ENCODE assay signal across 9 mouse cellular contexts in the genomic region with DNA sequence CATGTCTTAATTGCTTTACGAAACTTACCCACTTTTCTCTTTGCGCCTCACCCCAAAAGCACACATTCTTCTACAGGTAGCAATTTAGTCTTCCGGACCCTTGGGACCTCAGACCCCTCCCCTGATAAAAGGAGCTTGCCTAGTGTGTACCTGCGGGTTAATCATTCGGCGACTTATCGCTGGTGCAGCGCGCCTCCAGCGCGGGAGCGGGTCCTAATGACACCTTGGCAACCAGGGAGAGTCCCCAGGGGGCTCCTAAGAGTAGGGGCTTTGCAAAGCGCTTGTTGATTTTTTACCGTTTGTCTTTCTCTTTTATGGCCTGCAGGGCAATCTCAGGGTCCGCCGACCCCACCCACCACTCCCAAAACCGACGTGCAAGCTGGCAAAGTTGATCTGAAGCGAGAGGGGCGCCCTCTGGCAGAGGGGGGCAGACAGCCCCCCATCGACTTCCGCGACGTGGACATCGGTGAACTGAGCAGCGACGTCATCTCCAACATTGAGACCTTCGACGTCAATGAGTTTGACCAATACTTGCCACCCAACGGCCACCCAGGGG. TPM values are rescaled to one million over a fixed set of nuclear protein-coding genes. Genes with fewer than 3 reads are reported as not detected.
DNase-seq lines count a peak whose midpoint lies in the region; ATAC-seq lines count a peak whose summit lies in the region.
"Had no signal": no experiment of that assay in that cellular context is flagged by ENCODE, and none has a peak within 500 bp of the region (broad histone marks: within the 10 kb centered on the region; RNA-seq: fewer than 3 reads in every experiment).

No protein-coding gene starts in this region.

- peak overlapping the region; percentile 96 for H3K27ac ChIP-seq in lung, embryonic 16.5 days (ENCODE audit: low read length)
- no peak overlapping the region for H3K27ac ChIP-seq in forebrain, embryonic 11.5 days (ENCODE audit: low read depth, low read length)
- peak overlapping the region; percentile 97 for H3K27ac ChIP-seq in limb, embryonic 13.5 days
- peak overlapping the region; percentile 92; the same call in 1 of the 2 replicates for H3K27ac ChIP-seq in stomach, embryonic 14.5 days (ENCODE audit: low read length)

- WGBS in lung, embryonic 16.5 days = 4% methylated on average over 30 of the region's 30 CpGs
- 5% methylated on average over 30 of the region's 30 CpGs for WGBS in forebrain, embryonic 11.5 days
- 3% methylated on average over 30 of the region's 30 CpGs for WGBS in limb, embryonic 13.5 days
- WGBS in stomach, embryonic 14.5 days = 2% methylated on average over 30 of the region's 30 CpGs

- no peaks in the 10 kb centered on the region for H3K36me3 ChIP-seq in lung, embryonic 16.5 days (ENCODE audit: control insufficient read depth, insufficient read depth, low read length)
- H3K36me3 ChIP-seq in forebrain, embryonic 11.5 days (ENCODE audit: control insufficient read depth, insufficient read depth, low read length) = no peaks in the 10 kb centered on the region; the same call in 1 of the 2 replicates
- peaks cover 14% of the 10 kb centered on the region for H3K36me3 ChIP-seq in limb, embryonic 13.5 days
- H3K36me3 ChIP-seq in stomach, embryonic 14.5 days (ENCODE audit: control insufficient read depth, insufficient read depth, low read length) = no peaks in the 10 kb centered on the region; the same call in 1 of the 2 replicates

- peaks cover 13% of the 10 kb centered on the region; the same call in 1 of the 2 replicates for H3K4me1 ChIP-seq in lung, embryonic 16.5 days (replicated peaks; ENCODE audit: control insufficient read depth, insufficient read depth, low read length)
- peaks cover 30% of the 10 kb centered on the region; the same call in 1 of the 2 replicates for H3K4me1 ChIP-seq in forebrain, embryonic 11.5 days (replicated peaks; ENCODE audit: control insufficient read depth, insufficient read depth, low read length)
- peaks cover 38% of the 10 kb centered on the region for H3K4me1 ChIP-seq in limb, embryonic 13.5 days
- peaks cover 14% of the 10 kb centered on the region; the same call in 1 of the 2 replicates for H3K4me1 ChIP-seq in stomach, embryonic 14.5 days (ENCODE audit: control insufficient read depth, insufficient read depth, low read length)

- peak; percentile 29; the same call in 1 of the 2 replicates for ATAC-seq in lung, embryonic 16.5 days (ENCODE audit: low read depth)
- no peak for ATAC-seq in forebrain, embryonic 11.5 days (replicated peaks; ENCODE audit: low FRiP score)
- no peak for ATAC-seq in limb, embryonic 13.5 days (ENCODE audit: low FRiP score, low read depth)
- peak; percentile 65 for ATAC-seq in stomach, embryonic 14.5 days (ENCODE audit: insufficient number of reproducible peaks, insufficient read depth, low FRiP score, low read depth)

- H3K4me3 ChIP-seq in lung, embryonic 16.5 days (ENCODE audit: low read length) = peak overlapping the region; percentile 79
- H3K4me3 ChIP-seq in forebrain, embryonic 11.5 days (ENCODE audit: low read depth, low read length) = peak overlapping the region; percentile 90
- H3K4me3 ChIP-seq in limb, embryonic 13.5 days = peak overlapping the region; percentile 70
- peak overlapping the region; percentile 84 for H3K4me3 ChIP-seq in stomach, embryonic 14.5 days (ENCODE audit: low read depth, low read length)

- peaks cover 9% of the 10 kb centered on the region; the same call in 1 of the 2 replicates for H3K27me3 ChIP-seq in lung, embryonic 16.5 days (ENCODE audit: control insufficient read depth, insufficient read depth, low read depth, low read length)
- no peaks in the 10 kb centered on the region for H3K27me3 ChIP-seq in forebrain, embryonic 11.5 days (ENCODE audit: control insufficient read depth, insufficient read depth, low read length)
- peaks cover 5% of the 10 kb centered on the region; the same call in 1 of the 2 replicates for H3K27me3 ChIP-seq in limb, embryonic 13.5 days
- 0 out of 2 replicates have a peak, but pooled peaks cover under 1% of the 10 kb centered on the region for H3K27me3 ChIP-seq in stomach, embryonic 14.5 days (ENCODE audit: control insufficient read depth, insufficient read depth, low read length)

- H3K9ac ChIP-seq in lung, embryonic 16.5 days (ENCODE audit: low read length) = peak overlapping the region; percentile 88
- peak overlapping the region; percentile 97 for H3K9ac ChIP-seq in forebrain, embryonic 11.5 days (ENCODE audit: low read length)
- peak overlapping the region; percentile 94 for H3K9ac ChIP-seq in limb, embryonic 13.5 days
- H3K9ac ChIP-seq in stomach, embryonic 14.5 days (replicated peaks; ENCODE audit: low read depth, low read length) = peak overlapping the region; percentile 46

- H3K4me2 ChIP-seq in lung, embryonic 16.5 days (ENCODE audit: low read depth, low read length) = peak overlapping the region; percentile 87
- H3K4me2 ChIP-seq in forebrain, embryonic 11.5 days (ENCODE audit: low read depth, low read length, severe bottlenecking) = peak overlapping the region; percentile 87
- H3K4me2 ChIP-seq in limb, embryonic 13.5 days (replicated peaks) = peak overlapping the region; percentile 90
- H3K4me2 ChIP-seq in stomach, embryonic 14.5 days (replicated peaks; ENCODE audit: low read depth, low read length) = peak overlapping the region; percentile 89

- no peak for DNase-seq in lung, postnatal 25 days (ENCODE audit: low spot score)
- no peak for DNase-seq in forebrain, embryonic 11.5 days (ENCODE audit: low spot score)
- no peak for DNase-seq in spleen, postnatal 10 days (ENCODE audit: low spot score in 2 of 2)
- DNase-seq in frontal cortex, postnatal 10 days (ENCODE audit: low spot score in 2 of 2) = no peak
- no peak for DNase-seq in left cerebral cortex, adult 11 months (ENCODE audit: low spot score)
- DNase-seq: thymus, postnatal 25 days had no signal

- no peaks in the 10 kb centered on the region for H3K9me3 ChIP-seq in lung, embryonic 16.5 days (ENCODE audit: control insufficient read depth, low read length)
- H3K9me3 ChIP-seq in forebrain, embryonic 11.5 days (ENCODE audit: control insufficient read depth, low read length) = no peaks in the 10 kb centered on the region
- no peaks in the 10 kb centered on the region for H3K9me3 ChIP-seq in limb, embryonic 13.5 days
- H3K9me3 ChIP-seq in stomach, embryonic 14.5 days (ENCODE audit: control insufficient read depth, low read depth, low read length) = no peaks in the 10 kb centered on the region

RNA-seq across cellular contexts. Expression of a gene that starts 2.4 kb away (rescaled TPM):
- polyA plus RNA-seq in lung, embryonic 16.5 days (2015; fragmentation: Nextera tagmentation; extraction: Ambion mirVana) = 48.5 and 59.5 TPM in 2 replicates
- polyA plus RNA-seq in forebrain, embryonic 11.5 days (2014; fragmentation: Nextera tagmentation; extraction: Ambion mirVana) = 165 and 180 TPM in 2 replicates
- polyA plus RNA-seq in limb, embryonic 13.5 days (2015; fragmentation: Nextera tagmentation; extraction: Ambion mirVana) = 209 and 226 TPM in 2 replicates
- 35.2 and 41.2 TPM in 2 replicates for polyA plus RNA-seq in stomach, embryonic 14.5 days (2014; fragmentation: Nextera tagmentation; extraction: Ambion mirVana)

Comparison
In these comparisons a context has a peak if more than half of its experiments do, and no peak if none do; other contexts are left out.
1. ATAC-seq: peak in lung, embryonic 16.5 days (single experiment) and stomach, embryonic 14.5 days (single experiment); none in forebrain, embryonic 11.5 days (single experiment) and limb, embryonic 13.5 days (single experiment).
2. H3K9ac ChIP-seq: peak in every context shown above with its lines; median percentile 97 in forebrain, embryonic 11.5 days; 94 in limb, embryonic 13.5 days; 88 in lung, embryonic 16.5 days; 46 in stomach, embryonic 14.5 days.
3. Peak in every context shown above with its lines, with median percentiles within 50 percentile points of each other: H3K4me2 ChIP-seq and H3K4me3 ChIP-seq.